Mouse (Mus musculus) limb, embryonic 12.5 days (tissue): Measurements from ENCODE around the gene Cela3a. TPM values are rescaled to one million over a fixed set of nuclear protein-coding genes. Genes with fewer than 3 reads are reported as not detected.

Experiments used
- polyA plus RNA-seq: library from polyadenylated mRNA; unstranded; fragments of >200 nt; fragmentation: Nextera tagmentation; extraction: Ambion mirVana; gene quantifications from 2 replicates; pipeline ENCODE4 v1.2.1, GENCODE M21; 2016

Gene Cela3a
- polyA plus RNA-seq, 1 experiment from 2014 or later: not detected

Other genes with a start within 250 kb of the Cela3a start
- gene Wnt4, start 132.3 kb downstream of the Cela3a start, polyA plus RNA-seq: 2.6 and 6.9 TPM in 2 replicates
- gene Cdc42, start 52.1 kb downstream of the Cela3a start, polyA plus RNA-seq: 589 and 620 TPM in 2 replicates
- not detected in 2 replicates for gene Cela3b, start 20.7 kb upstream of the Cela3a start, polyA plus RNA-seq
- not detected in 2 replicates for gene 1700013G24Rik, start 43.5 kb upstream of the Cela3a start, polyA plus RNA-seq
- 14.3 and 18.8 TPM in 2 replicates for gene Hspg2, start 59.0 kb upstream of the Cela3a start, polyA plus RNA-seq
- gene Ldlrad2, start 164.8 kb upstream of the Cela3a start, polyA plus RNA-seq: not detected in 2 replicates
- 90.7 and 100 TPM in 2 replicates for gene Usp48, start 184.0 kb upstream of the Cela3a start, polyA plus RNA-seq